Mouse (Mus musculus): ENCODE data around the gene Grhl1.
"Not testable (repeated sequence)": the region's sequence is repeated elsewhere in the genome, so short reads cannot be mapped to it uniquely, and the experiment has no call there.

Gene Grhl1

GRCm38 (mm10) chr12:24571523-24572392, at the start of gene Grhl1:
Grhl1 (plus strand) TSS chr12:24572283.
- DNase-seq (ENCODE audit: low spot score): peak; percentile 84

GRCm38 (mm10) chr12:24525065-24525464, 47.0 kb upstream of the Grhl1 start:
- not testable (repeated sequence) for DNase-seq (ENCODE audit: low spot score)

GRCm38 (mm10) chr12:24536390-24536789, 35.7 kb upstream of the Grhl1 start:
- DNase-seq (ENCODE audit: low spot score): no peak

- DNase-seq (ENCODE audit: low spot score): no peak
Observed at GRCm38 (mm10) chr12:24537201-24537600, 34.9 kb upstream of the Grhl1 start.

- no peak for DNase-seq (ENCODE audit: low spot score)
Observed at GRCm38 (mm10) chr12:24537965-24538364, 34.1 kb upstream of the Grhl1 start.

- no peak for DNase-seq (ENCODE audit: low spot score)
Observed at GRCm38 (mm10) chr12:24541426-24542154, 30.5 kb upstream of the Grhl1 start.

GRCm38 (mm10) chr12:24547686-24548085, 24.4 kb upstream of the Grhl1 start:
- no peak for DNase-seq (ENCODE audit: low spot score)

- DNase-seq (ENCODE audit: low spot score): no peak
Observed at GRCm38 (mm10) chr12:24548885-24549284, 23.2 kb upstream of the Grhl1 start.

- no peak for DNase-seq (ENCODE audit: low spot score)
Observed at GRCm38 (mm10) chr12:24552531-24552930, 19.6 kb upstream of the Grhl1 start.

- no peak for DNase-seq (ENCODE audit: low spot score)
Observed at GRCm38 (mm10) chr12:24555976-24556375, 16.1 kb upstream of the Grhl1 start.

- DNase-seq (ENCODE audit: low spot score): no peak
Observed at GRCm38 (mm10) chr12:24563395-24563960, 8.6 kb upstream of the Grhl1 start.

- DNase-seq (ENCODE audit: low spot score): no peak
Observed at GRCm38 (mm10) chr12:24565311-24565710, 6.8 kb upstream of the Grhl1 start.

GRCm38 (mm10) chr12:24567606-24568005, 4.5 kb upstream of the Grhl1 start:
- no peak for DNase-seq (ENCODE audit: low spot score)

GRCm38 (mm10) chr12:24572421-24573274, 565 bp downstream of the Grhl1 start:
- no peak for DNase-seq (ENCODE audit: low spot score)

GRCm38 (mm10) chr12:24573275-24573580, 1.1 kb downstream of the Grhl1 start:
- no peak for DNase-seq (ENCODE audit: low spot score)

- no peak for DNase-seq (ENCODE audit: low spot score)
Observed at GRCm38 (mm10) chr12:24574870-24575269, 2.8 kb downstream of the Grhl1 start.

- DNase-seq (ENCODE audit: low spot score): no peak
Observed at GRCm38 (mm10) chr12:24580452-24580851, 8.4 kb downstream of the Grhl1 start.

- DNase-seq (ENCODE audit: low spot score): no peak
Observed at GRCm38 (mm10) chr12:24580996-24581683, 9.1 kb downstream of the Grhl1 start.

GRCm38 (mm10) chr12:24583653-24584052, 11.6 kb downstream of the Grhl1 start:
- no peak for DNase-seq (ENCODE audit: low spot score)

GRCm38 (mm10) chr12:24584835-24585234, 12.8 kb downstream of the Grhl1 start:
- DNase-seq (ENCODE audit: low spot score): no peak

GRCm38 (mm10) chr12:24586193-24586592, 14.1 kb downstream of the Grhl1 start:
- no peak for DNase-seq (ENCODE audit: low spot score)
